Mouse (Mus musculus): ENCODE measurements at regions not wholly inside any gene's neighbourhood (a gene's known extent, or its start where the extent isn't known, plus 50 kb on each side); places are given as distances from the start of the nearest gene placed in this dataset.

DNA sequence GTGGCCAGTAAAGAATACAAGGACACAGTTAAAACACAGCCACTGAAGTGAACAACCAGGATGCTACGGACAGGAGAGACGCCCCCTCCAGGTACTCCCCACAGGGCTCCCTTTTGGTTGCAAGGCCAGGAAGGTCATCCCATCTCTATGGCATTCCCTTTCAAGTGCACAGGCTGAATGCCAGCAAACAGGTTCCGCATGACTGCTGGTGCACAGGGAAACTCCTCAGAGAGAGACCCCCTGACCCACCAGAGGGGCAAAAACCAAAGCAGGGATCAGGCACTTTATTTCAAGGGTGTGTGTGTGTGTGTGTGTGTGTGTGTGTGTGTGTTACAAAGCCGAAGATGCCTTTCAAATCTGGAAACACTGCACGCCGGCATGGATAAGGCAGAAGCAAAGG is 721.1 kb downstream of the Nr2f2 start:
- Histone ChIP-seq H3K27ac (no peak overlapping the region), H3K9ac (replicated peaks; ENCODE audit: low read length) (no peak overlapping the region), H3K27me3 (ENCODE audit: insufficient read depth, low read length) (no peaks in the 10 kb centered on the region), H3K36me3 (ENCODE audit: insufficient read depth, low read length) (no peaks in the 10 kb centered on the region), H3K4me2 (ENCODE audit: low read depth, low read length) (no peak overlapping the region), H3K9me3 (ENCODE audit: low read length) (no peaks in the 10 kb centered on the region), H3K4me3 (ENCODE audit: low read length) (no peak overlapping the region), H3K4me1 (ENCODE audit: insufficient read depth, low read length) (no peaks in the 10 kb centered on the region)
- no peak for TF ChIP-seq CTCF (IDR thresholded peaks at IDR 0.05; ENCODE audit: low read depth)
- ATAC-seq (no peak), DNase-seq (ENCODE audit: low spot score) (no peak)
- WGBS, result 39% methylated on average over 6 of the region's 6 CpGs

DNA sequence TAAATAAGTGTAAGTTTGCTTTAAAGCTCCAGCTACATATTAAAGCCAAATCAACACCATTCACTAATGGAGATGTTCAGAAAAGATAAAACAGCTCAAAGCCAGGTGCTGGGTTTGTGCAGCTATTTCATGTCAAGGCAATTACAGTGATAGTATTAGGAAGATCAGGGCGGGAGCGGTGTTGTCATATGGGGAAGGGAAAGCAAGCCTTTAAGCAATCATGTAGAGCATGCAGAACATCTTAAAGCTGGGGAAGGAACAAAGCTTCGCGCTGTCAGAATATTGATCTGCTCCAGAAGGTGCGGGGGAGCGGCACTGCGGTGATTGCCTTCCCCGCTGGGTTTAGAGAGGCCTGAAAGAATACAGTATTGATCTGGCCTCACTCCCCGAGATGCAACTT is 724.9 kb downstream of the Nr2f2 start:
- 49% methylated on average over 9 of the region's 9 CpGs for WGBS
- no peak for ATAC-seq
- Histone ChIP-seq H3K4me3 (ENCODE audit: low read length) (no peak overlapping the region), H3K36me3 (ENCODE audit: insufficient read depth, low read length) (no peaks in the 10 kb centered on the region), H3K27me3 (ENCODE audit: insufficient read depth, low read length) (no peaks in the 10 kb centered on the region), H3K27ac (no peak overlapping the region), H3K4me1 (ENCODE audit: insufficient read depth, low read length) (no peaks in the 10 kb centered on the region), H3K4me2 (ENCODE audit: low read depth, low read length) (no peak overlapping the region), H3K9ac (replicated peaks; ENCODE audit: low read length) (no peak overlapping the region), H3K9me3 (ENCODE audit: low read length) (no peaks in the 10 kb centered on the region)
- DNase-seq (ENCODE audit: low spot score), result no peak
- no peak for TF ChIP-seq CTCF (IDR thresholded peaks at IDR 0.05; ENCODE audit: low read depth)

GRCm38 (mm10) chr7:69599866-69600265 is 766.7 kb downstream of the Nr2f2 start:
- ATAC-seq (no peak), DNase-seq (ENCODE audit: low spot score) (no peak)
- H3K9me3 ChIP-seq (ENCODE audit: low read length), result no peaks in the 10 kb centered on the region
- TF ChIP-seq CTCF (IDR thresholded peaks at IDR 0.05; ENCODE audit: low read depth), result no peak
- no peaks in the 10 kb centered on the region for H3K27me3 ChIP-seq (ENCODE audit: insufficient read depth, low read length)
- H3K4me2 ChIP-seq (ENCODE audit: low read depth, low read length), result no peak overlapping the region
- no peaks in the 10 kb centered on the region for H3K36me3 ChIP-seq (ENCODE audit: insufficient read depth, low read length)
- no peak overlapping the region for H3K27ac ChIP-seq
- no peaks in the 10 kb centered on the region for H3K4me1 ChIP-seq (ENCODE audit: insufficient read depth, low read length)
- H3K4me3 ChIP-seq (ENCODE audit: low read length), result no peak overlapping the region
- H3K9ac ChIP-seq (replicated peaks; ENCODE audit: low read length), result no peak overlapping the region
- 65% methylated on average over 3 of the region's 3 CpGs for WGBS

DNA sequence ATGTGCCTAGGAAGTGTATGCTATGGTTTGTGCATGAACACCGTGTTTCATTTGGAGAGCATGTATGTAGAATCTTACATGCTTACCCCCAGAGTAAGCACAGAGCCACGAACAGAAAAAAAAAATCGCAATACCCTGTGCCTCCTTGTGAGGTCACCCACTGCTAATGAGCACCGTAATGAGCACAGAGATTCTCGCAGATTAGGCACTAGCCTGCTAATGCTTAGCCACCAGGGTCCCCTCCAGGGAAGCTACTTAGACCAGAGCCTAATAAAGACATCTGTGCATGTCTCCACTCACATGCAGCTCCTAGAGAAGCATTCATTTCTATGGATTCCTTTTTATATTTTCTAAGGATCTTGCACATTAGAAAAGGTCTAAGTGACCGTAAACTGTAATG is 780.8 kb downstream of the Nr2f2 start:
- H3K9me3 ChIP-seq (ENCODE audit: low read length), result no peaks in the 10 kb centered on the region
- no peaks in the 10 kb centered on the region for H3K27me3 ChIP-seq (ENCODE audit: insufficient read depth, low read length)
- no peak overlapping the region for H3K4me2 ChIP-seq (ENCODE audit: low read depth, low read length)
- peak; percentile 18; the same call in 1 of the 2 replicates for TF ChIP-seq CTCF (IDR thresholded peaks at IDR 0.05; ENCODE audit: low read depth)
- H3K9ac ChIP-seq (replicated peaks; ENCODE audit: low read length), result no peak overlapping the region
- H3K4me1 ChIP-seq (ENCODE audit: insufficient read depth, low read length), result no peaks in the 10 kb centered on the region
- ATAC-seq (no peak), DNase-seq (ENCODE audit: low spot score) (peak; percentile 37)
- no peak overlapping the region for H3K27ac ChIP-seq
- no peak overlapping the region for H3K4me3 ChIP-seq (ENCODE audit: low read length)
- WGBS, result 41% methylated on average over 6 of the region's 6 CpGs
- no peaks in the 10 kb centered on the region for H3K36me3 ChIP-seq (ENCODE audit: insufficient read depth, low read length)

DNA sequence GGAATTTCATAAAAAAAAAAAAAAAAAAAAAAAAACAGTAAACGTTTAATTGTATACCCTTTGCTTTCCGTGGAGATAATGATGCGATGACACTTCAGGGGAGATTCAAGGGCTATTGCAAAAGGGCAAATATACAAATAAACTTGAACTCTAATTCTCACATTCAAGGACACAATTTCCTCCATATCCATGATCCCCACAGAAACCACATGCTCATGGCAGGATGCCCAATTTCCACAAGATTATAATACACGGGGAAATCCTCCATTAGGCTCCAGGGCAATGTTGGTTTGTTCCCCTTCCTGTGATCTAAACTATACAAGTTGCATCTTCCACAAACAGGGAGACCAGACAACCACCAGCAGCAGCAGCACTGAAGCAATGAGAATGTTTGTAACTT is 781.4 kb downstream of the Nr2f2 start:
- Histone ChIP-seq H3K4me2 (ENCODE audit: low read depth, low read length) (no peak overlapping the region), H3K4me3 (ENCODE audit: low read length) (no peak overlapping the region), H3K4me1 (ENCODE audit: insufficient read depth, low read length) (no peaks in the 10 kb centered on the region), H3K27me3 (ENCODE audit: insufficient read depth, low read length) (no peaks in the 10 kb centered on the region), H3K9me3 (ENCODE audit: low read length) (no peaks in the 10 kb centered on the region), H3K36me3 (ENCODE audit: insufficient read depth, low read length) (no peaks in the 10 kb centered on the region), H3K9ac (replicated peaks; ENCODE audit: low read length) (no peak overlapping the region), H3K27ac (no peak overlapping the region)
- WGBS, result 63% methylated on average over 4 of the region's 4 CpGs
- ATAC-seq, result no peak
- no peak for TF ChIP-seq CTCF (IDR thresholded peaks at IDR 0.05; ENCODE audit: low read depth)
- no peak for DNase-seq (ENCODE audit: low spot score)

DNA sequence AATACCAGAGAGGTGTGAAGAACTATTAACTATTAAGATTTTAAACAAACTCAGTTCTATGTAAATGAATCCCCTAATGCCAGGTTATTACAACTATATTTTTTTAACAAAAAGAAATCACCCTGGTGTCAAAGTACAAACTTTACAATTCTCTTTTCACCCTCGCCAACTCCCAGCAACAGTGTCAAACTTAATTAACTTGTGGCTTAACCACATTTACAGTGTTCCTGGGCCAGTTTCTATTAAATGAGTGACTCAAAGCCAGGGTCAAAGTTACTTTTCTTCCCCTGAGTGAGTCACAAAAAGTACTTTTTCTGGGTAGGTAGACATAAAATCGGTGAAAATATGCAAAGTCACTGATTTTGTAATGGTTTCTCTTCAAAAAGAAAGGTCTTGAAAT is 782.0 kb downstream of the Nr2f2 start:
- Histone ChIP-seq H3K36me3 (ENCODE audit: insufficient read depth, low read length) (no peaks in the 10 kb centered on the region), H3K4me1 (ENCODE audit: insufficient read depth, low read length) (no peaks in the 10 kb centered on the region), H3K4me2 (ENCODE audit: low read depth, low read length) (no peak overlapping the region), H3K9me3 (ENCODE audit: low read length) (no peaks in the 10 kb centered on the region), H3K9ac (replicated peaks; ENCODE audit: low read length) (no peak overlapping the region), H3K27me3 (ENCODE audit: insufficient read depth, low read length) (no peaks in the 10 kb centered on the region), H3K4me3 (ENCODE audit: low read length) (no peak overlapping the region), H3K27ac (no peak overlapping the region)
- DNase-seq (ENCODE audit: low spot score) (no peak), ATAC-seq (no peak)
- 79% methylated on average over 2 of the region's 2 CpGs for WGBS
- no peak for TF ChIP-seq CTCF (IDR thresholded peaks at IDR 0.05; ENCODE audit: low read depth)

DNA sequence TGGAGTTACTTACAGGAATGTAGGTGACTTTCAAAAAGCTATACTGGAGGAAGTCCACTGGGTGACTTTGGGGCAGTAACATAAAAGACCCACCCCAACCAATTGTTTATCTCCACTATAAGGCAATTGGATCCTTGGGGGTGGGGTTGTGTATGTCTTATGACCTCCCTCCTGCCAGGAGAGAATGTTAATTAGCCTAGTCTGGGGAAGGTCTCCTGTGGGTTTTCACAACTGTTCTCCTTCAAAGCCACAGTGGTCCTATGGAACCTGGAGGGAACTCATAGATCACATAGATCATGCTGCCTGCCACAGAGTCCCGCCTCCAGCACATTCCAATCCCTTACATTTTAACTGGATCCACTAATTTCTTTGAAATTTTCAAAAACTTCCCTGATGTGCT is 782.6 kb downstream of the Nr2f2 start:
- no peak overlapping the region for H3K4me2 ChIP-seq (ENCODE audit: low read depth, low read length)

More for the DNA sequence above, 782.6 kb downstream of the Nr2f2 start:
- H3K27me3 ChIP-seq (ENCODE audit: insufficient read depth, low read length), result no peaks in the 10 kb centered on the region
- H3K36me3 ChIP-seq (ENCODE audit: insufficient read depth, low read length), result no peaks in the 10 kb centered on the region
- H3K4me3 ChIP-seq (ENCODE audit: low read length), result no peak overlapping the region
- 65% methylated on average over 1 of the region's 1 CpGs for WGBS
- no peak overlapping the region for H3K27ac ChIP-seq
- ATAC-seq (no peak), DNase-seq (ENCODE audit: low spot score) (no peak)
- no peak for TF ChIP-seq CTCF (IDR thresholded peaks at IDR 0.05; ENCODE audit: low read depth)
- no peaks in the 10 kb centered on the region for H3K4me1 ChIP-seq (ENCODE audit: insufficient read depth, low read length)
- no peak overlapping the region for H3K9ac ChIP-seq (replicated peaks; ENCODE audit: low read length)
- no peaks in the 10 kb centered on the region for H3K9me3 ChIP-seq (ENCODE audit: low read length)

All from hindbrain, postnatal 0 days (tissue).